Mouse (Mus musculus): ENCODE data around the gene Dus2.
A peak's percentile ranks its signal among the peaks of the same experiment; 100 is the strongest.

Gene Dus2

DNA sequence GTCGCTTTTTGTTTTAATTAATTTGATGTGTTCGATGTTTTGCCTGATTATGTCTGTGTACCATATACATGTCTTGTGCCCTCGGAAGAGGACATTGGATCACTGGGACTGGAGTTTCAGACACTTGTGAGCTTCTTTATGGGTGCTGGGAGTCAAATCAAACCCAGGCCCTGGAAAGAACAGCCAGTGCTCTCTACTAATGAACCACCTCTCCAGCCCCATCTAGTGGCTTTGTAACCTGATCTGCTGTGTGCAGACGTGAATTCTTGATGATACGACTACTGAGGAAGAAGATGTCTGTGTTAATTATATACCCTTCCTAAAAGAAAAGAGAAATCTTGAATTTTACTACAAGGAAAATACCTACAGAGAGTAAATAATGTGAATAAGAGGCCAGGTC is 85.5 kb downstream of the Dus2 start:
- DNase-seq (ENCODE audit: low read depth), result peak; percentile 77

DNA sequence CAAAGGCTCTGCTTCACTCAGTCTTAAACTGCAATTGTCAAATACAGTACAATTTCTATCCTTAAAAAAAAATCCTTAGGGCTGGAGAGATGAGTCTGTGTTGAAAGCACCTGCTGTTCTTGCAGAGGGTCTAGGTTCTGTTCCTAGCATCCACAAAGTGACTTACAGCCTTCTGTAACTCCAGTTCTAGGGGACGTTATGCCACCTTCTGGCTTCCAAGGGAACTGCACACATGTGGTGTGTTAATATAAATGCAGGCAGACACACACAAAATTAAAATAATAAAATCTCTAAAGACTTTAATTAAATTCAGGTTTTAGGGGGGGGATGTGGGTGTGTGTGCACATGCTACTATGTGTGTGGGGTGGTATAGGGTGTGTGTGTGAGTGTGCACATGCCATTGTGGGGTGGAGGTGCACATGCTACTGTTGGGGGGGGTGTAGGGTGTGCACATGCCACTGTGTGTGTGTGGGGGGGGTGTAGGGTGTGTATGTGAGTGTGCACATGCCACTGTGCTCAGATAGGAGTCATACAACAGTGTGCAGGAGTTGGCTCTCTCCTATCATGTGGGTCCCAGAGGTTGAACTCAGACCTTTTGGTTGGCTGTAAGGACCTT is 86.4 kb downstream of the Dus2 start:
- DNase-seq (ENCODE audit: low read depth), result no peak

DNA sequence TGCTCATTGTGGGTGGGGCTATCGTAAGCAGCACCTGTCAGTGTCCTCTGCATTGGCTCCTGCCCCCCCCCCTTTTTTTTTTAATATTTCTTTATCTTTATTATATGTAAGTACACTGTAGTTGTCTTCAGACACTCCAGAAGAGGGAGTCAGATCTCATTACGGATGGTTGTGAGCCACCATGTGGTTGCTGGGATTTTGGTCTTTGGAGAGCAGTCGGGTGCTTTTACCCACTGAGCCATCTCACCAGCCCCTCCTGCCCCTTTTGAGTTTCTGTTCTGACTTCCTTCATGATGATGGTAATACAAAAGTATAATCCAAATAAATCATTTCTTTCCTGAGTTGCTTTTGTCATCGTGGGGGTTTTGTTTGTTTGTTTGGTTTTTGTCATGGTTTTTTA is 111.2 kb downstream of the Dus2 start:
- DNase-seq (ENCODE audit: low read depth), result no peak

Measured in 416B (cell line).